Mouse (Mus musculus): ENCODE data around the gene Daam2.
A peak's percentile ranks its signal among the peaks of the same experiment; 100 is the strongest.

Gene Daam2

DNA sequence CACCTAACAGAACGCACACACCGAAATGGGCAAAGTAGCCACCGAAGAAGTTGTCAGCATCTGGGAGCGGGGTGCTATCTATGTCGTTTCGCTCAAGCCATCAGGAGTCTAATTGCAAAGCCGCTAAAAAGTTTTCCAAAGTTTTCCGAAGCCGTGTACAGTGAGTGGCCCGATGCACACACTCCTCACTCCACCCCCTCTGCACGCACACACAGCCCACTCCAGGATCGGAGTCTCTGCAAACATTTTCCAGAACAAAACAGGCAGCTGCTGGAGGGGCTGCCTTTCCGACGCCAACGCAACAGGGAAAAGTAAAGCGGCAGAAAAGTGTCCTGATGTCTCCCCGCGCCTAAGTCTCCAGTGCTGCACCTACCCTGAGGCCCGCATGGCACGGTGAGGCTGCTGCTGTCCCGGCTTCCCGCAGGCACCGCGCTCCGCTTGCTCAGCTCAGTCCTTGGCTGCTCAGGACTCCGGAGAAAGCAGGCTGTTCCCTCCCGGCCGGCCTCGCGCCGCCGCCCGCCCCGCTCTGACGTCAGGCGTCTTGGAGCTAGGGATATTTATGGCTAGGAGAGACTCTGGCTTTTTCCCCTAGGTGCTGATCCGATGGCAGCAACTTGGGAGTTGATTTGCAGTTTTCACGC is at the start of gene Daam2:
Daam2 (minus strand) TSS at position 514 of the 641 bp plus-strand sequence.
- peak; percentile 85 for DNase-seq (ENCODE audit: extremely low spot score, low spot score)

DNA sequence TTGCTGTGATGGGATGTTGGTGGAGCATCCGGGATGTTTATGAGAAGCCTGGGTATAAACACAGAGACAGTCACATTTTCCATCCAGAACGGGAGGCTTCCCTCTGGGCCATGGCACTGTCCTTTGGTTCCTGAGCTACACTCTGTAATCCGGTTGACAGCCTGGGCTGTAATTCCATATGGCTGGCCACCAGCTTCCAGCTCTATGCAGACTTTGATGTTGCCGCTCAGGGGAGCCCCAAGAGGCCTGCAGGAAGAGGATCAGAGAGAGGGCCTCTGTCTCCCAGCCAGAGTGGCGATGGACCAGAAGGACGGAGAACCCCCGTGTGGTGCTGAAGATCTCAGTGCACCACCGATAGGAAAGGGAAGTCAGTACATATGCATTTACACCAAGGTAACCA is 46.2 kb upstream of the Daam2 start:
- no peak for DNase-seq (ENCODE audit: extremely low spot score, low spot score)

DNA sequence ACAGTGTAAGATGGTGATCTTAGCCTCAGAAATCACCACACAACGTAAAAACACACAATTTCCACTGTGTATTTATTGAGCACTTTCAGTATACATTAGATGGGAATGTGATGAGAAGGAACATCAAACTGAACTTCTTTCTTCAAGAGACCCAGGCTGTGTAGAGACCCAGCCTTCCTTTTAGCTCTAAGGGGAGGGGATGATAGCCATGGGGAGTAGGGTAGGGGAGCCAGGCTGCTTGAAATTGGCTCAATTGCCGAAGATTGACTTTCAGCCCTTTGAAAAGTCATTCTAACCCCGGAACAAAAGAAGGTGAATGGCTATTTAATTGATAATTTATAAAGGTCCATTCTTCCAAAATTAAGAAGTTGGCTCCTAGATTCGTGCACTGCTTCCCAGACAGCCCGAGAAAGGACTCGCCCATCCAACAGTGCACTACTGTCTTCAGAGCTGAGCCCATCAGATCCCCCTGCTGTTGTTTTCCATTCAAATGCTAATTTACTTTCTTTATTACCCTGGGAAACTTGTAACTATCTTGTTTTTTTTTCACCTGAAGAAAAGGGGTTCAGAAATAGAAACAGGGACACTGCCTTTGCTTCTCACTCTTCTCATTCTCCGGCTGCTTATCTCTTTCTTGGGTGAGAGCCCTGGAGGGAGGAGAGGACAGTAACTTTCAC is 43.3 kb upstream of the Daam2 start:
- DNase-seq (ENCODE audit: extremely low spot score, low spot score) = no peak

DNA sequence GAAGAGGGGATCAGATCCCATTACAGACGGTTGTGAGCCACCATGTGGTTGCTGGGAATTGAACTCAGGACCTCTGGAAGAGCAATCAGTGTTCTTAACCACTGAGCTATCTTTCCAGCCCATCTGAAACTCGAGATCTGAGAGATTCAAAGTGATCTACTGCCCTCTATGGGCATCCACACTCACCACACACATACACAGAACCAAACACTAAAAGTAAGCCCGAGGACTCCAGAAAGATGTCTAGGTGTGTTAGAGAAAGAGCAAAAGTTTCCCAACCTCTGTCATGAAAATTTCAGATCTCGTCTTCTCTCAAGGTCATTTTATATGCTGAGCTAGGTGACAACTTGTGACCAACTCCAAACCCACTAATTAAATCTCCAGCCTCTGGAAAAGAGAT is 41.3 kb upstream of the Daam2 start:
- no peak for DNase-seq (ENCODE audit: extremely low spot score, low spot score)

DNA sequence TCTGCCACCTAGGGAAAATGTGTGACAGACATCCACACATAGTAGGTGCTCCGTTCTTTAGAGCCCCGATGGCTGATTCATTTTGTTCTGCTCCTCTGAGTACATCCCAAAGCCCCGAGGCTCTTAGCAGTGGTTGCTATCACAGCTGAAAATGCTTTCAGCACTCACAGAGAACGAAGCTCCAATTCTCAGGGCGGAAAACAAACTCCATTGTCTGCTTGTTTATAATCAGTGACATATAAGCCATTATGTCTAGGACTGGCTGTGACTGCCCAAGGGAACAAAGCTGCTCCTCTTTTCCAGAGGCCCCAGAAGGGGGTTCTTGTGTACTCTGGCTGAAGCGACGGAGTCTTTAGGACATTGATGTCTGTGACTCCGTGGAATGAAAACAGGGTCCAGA is 25.9 kb upstream of the Daam2 start:
- no peak for DNase-seq (ENCODE audit: extremely low spot score, low spot score)

DNA sequence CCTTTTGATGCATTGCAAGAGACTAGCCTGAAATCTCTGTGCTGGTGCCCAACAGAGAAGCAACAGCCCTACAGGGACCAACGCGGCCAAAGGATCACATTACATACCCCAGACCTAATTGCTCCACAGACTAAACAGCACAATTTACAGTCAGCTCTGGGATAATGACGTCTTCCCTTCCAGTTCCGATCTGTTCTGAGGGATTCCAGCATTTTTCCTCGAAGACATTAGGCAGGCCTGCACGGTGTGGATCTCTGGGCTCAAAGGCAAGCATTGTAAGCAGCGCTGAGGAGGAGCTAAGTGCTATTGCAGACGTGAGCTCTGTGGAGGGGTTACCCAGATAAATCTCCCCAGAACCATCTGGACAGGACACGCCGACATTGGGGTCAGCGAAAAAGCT is 18.3 kb upstream of the Daam2 start:
- peak; percentile 53 for DNase-seq (ENCODE audit: extremely low spot score, low spot score)

DNA sequence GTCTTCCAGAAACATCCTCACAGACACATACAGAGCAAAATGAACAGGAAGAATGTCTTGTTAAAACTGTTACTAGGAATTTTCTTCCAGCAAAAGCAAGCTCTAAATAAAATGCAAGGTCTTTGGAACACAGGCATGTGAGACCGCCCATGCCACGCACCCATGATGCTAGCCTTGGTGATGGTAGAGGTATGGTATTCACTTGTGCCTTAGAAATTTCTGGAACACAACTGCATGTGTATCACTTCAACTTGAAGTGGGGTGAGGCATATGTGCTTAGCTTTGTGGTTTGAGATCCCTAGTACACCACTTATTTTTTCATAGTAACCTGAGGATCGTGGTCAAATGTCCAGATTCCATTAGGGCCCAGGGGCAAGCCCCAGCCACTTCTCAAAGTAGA is 13.2 kb upstream of the Daam2 start:
- no peak for DNase-seq (ENCODE audit: extremely low spot score, low spot score)

DNA sequence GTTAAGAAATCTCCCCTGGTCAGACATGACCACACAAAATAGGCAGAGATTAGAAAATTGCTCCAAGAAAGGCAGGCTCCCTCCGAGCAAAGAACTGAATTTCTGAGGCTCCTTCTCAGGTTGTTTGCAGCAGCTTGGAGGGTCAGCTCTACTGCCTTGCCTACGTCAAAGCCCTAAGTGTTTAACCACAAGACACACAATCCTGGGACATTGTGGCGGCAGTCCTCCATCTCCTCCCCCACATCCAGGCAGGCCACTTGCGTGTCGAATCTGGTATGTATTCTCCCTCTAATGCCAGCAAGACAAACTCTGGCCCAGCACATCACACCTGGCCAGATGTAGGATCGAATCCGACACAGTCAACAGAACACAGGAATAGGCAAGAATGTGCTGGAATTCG is 4.6 kb upstream of the Daam2 start:
- no peak for DNase-seq (ENCODE audit: extremely low spot score, low spot score)

DNA sequence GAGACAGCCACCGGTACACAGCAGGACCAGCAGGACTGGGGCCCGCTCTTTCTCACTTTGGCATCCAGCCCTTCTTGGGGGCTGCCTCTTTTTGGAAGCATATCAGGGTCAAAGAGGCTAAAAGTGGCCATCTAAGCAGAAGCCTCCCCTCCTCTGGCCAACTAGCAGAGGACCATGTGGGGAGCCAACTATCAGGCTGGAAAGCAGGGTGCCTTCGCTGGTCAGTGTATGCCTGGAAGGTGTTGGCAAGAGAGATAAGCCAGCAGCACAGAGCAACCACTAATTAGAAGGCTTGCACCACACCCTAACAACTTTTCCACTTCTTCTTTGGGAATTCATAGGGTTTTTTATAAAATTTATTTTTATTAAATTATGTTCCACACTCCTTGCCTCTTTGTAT is 346 bp upstream of the Daam2 start:
- no peak for DNase-seq (ENCODE audit: extremely low spot score, low spot score)

DNA sequence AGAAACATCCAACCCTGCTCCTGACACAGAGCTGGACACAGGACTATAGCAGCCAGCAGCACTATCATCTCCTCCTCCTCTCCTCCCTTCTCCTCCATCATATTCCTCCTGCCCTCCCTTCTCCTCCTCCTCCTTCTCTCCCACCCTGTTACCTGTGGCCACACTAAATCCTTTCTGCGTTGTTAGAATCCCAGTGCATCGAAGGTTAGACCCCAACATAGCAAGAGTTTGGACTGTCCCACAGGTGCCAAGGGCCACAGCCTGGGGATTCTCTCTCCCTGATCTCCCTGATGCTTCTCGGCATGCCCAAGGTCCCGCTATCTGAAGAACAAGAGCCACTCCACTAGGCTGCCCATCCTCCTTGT is 745 bp downstream of the Daam2 start:
- DNase-seq (ENCODE audit: extremely low spot score, low spot score) = peak; percentile 40

DNA sequence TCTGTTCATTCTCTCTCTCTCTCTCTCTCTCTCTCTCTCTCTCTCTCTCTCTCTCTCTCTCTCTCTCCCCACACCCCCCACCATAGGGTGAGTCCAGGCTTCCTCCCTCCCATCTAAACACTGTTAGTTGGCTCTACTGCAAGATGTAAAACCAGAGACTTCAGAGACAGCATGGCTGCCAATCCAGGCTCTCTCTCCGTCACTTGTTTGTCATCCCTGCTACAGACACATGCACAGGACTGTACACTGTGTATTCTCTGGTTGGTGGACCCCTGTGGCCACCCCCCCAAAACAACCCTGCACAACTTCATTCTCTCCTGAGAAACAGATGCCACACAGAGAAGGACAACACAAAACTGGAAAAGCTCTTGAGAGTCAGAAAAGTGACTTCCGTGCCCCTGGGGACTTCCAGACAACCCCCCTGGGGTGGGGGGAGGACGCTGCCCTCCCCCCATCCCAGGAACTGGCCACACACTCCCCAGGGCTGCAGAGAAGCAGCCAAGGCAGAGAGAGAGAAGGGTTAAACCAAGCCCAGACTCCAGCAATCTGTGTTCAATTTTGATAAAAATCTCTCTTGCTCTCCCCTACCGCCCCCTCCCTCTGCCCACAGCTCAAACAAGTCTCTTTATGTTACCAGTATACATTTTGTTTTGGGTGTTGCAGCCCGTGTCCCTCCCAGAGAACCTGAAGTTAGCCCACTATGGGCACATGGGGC is 1.3 kb downstream of the Daam2 start:
- peak; percentile 39 for DNase-seq (ENCODE audit: extremely low spot score, low spot score)

DNA sequence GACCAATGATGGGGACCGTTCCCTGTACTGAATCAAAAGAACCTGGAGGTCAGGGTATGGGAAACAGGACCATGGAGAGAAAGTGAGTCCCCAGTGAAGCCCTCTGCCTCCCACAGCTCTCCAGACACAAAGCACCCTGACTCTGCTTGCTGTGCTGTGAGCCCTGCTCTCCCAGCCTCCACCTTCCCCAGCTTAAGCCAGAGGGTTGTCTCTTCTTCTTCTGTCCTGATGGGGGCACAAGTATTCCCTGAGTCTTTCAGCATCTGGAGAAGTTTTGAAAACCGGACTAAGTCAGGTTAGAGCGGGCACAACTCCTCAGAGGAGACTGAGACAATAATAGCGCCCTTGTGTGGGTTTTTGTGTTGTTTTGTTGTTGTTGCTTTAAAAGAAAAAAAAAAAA is 2.2 kb downstream of the Daam2 start:
- DNase-seq (ENCODE audit: extremely low spot score, low spot score) = no peak

DNA sequence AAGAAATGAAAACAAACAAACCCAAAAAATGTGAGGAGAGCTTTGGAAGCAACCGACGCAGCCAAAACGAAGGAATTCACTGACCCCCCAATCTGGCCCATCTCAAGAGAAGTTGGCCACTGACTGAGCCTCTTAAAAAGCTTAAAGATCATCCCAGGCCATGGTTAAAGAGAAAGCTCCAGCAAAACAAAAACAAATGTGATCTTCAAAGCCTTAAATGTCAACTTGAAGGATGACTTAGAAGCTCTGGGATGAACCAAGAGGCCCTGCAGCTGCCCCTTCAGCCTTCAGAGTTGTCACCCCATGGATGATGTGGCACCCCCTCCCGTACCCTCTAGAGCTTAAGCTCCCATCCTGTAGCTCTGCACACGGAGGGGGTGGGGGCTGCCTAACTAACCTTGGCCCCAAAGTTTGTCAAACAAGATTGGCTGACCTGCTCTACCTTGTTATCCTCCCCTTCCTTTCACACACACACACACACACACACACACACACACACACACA is 4.3 kb downstream of the Daam2 start:
- DNase-seq (ENCODE audit: extremely low spot score, low spot score) = no peak

DNA sequence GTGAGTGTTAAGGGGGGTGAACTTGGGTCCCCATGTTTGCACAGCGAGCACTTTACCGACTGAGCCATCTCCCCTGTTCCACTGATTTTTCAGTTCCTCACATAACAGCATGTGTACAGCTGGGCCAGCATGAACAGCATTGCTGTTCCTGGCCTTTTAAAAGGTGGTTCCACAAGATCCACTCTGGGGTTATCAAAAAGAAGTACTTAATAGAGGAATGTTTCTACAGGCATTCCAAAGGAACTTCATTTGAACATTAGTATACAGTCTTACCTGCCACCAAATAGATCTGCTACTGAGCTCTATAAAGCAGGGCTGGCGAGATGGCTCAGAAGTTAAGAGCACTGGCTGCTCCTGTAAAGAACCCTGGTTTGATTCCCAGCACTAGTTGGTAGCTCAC is 8.0 kb downstream of the Daam2 start:
- no peak for DNase-seq (ENCODE audit: extremely low spot score, low spot score)

DNA sequence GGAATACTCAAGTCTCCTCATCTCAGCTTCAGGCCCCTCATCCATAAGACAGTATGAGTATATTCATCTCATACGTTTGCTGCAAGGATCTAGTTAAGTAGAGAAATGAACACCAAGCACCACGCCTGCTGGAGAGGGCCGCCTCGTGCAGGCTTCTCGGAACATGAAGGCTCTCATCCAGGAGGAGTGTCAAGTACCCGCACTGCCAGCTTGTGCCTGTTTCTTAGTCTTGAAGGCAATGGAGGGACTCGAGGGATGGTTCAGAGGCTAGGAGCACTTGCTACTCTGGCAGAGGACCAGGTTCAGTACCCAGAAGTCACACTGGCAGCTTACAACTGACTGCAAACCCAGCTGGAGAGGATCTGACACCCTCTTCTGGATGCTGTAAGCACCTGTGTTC is 12.2 kb downstream of the Daam2 start:
- no peak for DNase-seq (ENCODE audit: extremely low spot score, low spot score)

DNA sequence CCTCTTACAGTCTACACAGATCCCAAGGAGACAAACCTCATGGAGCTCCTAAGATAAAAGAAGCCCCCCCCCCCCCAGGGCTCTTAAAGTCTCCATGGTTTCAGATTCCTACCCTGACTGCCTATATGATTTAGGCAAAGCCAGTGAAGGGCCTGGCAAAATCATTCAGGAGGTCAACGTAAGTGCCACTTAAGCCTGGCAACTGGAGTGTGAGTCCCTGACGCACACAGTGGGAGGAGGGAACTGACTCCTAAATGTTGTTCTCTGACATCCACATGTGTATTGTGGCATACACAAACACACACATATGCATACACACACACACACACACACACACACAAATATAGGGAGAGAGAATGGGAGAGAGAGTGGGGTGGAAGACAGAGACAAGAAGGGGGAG is 12.7 kb downstream of the Daam2 start:
- no peak for DNase-seq (ENCODE audit: extremely low spot score, low spot score)

DNA sequence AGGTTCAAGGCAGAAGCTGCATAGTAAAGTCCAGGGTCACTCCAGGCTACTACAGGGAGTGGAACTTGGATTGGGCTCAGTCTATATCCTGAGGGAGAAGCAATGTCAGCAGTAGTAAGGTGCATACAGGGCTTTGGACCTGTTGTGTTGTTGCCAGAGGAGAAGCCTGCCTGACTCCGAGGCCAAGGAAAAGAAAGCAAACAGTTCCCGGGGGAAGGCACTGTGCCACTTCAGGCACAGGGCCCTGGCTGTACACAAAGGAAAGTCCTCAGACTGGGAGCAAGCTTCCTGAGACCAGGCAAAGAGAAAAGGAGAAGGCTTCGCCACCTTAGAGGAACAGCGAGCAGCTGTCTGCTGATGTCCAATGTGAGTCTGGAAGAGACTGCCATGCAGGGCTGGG is 18.1 kb downstream of the Daam2 start:
- DNase-seq (ENCODE audit: extremely low spot score, low spot score) = no peak

DNA sequence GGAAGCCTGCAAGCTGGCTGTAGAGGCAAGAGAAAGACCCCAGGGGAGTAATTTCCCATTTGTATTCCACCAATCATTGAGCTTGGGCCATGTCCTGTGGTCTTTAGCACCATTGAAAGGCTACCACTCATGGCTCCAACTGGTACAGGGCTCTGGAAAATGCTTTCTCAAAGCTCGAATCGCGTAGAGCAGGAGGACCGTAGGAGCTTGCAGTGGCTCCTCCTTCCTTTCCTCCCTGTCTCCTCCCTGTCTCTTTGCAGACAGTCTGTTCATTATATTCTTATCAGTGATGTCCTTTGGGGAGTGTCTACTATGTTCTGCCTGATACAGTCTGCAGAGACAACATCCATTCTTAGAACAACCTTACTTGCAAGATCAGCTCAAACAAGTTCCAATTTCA is 18.7 kb downstream of the Daam2 start:
- no peak for DNase-seq (ENCODE audit: extremely low spot score, low spot score)

DNA sequence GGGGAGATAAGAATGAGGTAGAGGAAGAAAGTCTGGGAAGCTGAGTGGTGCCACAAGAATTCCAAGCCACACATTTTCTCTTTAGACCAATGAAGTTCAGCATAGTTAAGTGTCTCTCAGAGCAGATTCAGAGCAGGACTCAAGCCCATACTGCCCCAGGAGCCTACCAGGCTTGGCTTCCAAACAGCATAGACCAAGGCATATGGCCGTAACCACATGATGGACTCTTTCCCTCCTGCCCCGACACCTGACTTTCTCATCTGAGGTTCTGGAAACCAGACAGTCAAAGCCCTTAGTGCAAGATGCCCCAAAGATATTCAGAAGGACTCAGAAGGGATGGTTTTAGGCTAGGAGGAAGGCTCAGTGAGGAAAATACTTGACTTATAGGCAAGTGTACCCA is 19.6 kb downstream of the Daam2 start:
- no peak for DNase-seq (ENCODE audit: extremely low spot score, low spot score)

DNA sequence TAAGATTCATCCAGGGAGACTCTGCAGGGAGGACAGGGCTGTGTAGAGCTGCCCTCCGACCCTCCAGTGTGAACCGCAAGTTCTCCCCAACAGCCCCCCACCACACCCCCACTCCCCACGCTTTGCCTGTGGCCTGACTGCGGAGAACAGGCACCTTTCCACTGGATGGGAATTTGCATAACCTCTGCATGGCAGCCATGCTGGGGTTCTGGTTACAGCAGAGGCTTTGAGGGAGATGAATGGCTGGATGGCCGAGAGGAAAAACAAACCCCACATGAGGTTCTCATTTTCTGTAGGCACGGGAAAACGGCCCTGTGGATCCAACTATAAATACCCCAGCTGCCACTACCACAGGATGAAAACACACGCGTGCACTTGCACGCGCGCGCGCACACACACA is 23.4 kb downstream of the Daam2 start:
- peak; percentile 50 for DNase-seq (ENCODE audit: extremely low spot score, low spot score)

DNA sequence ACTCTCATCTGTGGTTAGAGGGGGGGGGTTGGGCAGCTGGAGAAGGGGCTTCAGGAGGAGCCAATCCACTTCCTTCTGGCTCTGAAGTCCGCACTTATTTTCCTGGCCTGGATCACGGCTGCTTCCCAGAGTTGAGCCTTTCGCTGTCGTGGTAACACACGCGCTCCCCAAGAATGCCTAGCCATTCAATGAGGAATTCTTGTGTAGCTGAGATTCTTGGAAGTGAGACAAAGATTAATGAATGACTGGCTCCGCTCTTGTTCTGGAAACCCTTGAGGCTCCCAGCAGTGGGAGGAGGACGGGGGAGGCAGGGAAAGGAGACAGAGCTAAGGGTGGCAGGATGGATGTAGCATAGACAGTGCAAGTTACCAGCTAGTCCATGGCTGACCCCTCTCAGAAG is 24.9 kb downstream of the Daam2 start:
- DNase-seq (ENCODE audit: extremely low spot score, low spot score) = peak; percentile 62

DNA sequence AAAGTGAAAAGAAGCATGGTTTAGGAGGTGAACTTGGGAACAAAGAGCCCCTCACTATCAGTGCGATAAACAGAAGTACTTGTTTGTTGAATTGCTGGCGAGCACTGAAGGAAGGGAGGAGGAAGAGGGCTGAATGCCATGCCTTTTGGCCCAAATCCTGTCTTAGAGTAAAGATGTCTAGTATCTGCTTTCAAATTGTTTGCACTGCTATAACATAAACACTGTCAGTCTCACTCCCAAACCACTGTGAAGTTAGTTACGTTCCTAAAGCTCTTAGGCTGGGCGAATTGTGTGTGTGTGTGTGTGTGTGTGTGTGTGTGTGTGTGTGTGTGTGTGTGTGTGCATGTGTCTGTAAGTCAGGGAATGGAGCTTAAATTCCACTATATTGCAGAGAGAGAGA is 28.6 kb downstream of the Daam2 start:
- no peak for DNase-seq (ENCODE audit: extremely low spot score, low spot score)

DNA sequence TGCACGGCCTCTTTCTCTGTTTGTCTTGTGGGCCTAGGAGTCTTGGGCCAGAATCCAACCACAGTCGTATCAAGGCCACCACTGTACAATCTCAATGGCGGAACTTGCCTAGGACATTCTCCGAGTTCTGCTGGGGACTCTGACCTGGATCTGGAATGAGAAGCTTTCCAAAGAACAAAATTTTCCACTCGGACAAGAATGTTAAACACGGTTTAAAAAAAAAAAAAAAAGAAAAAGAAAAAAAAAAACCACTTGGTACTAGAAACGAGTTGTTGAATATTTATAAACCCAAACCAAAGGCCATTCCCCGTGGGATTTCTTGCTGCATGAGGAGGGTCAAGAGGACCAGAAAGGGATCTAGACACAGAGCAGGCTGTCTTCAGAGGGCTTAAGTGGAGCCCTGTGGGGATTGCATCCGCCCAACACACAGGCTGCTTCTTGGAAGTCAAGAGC is 29.9 kb downstream of the Daam2 start:
- DNase-seq (ENCODE audit: extremely low spot score, low spot score) = no peak

Data from neural tube, embryonic 10.5 days (tissue).